Mouse (Mus musculus) macrophage (primary cell): ENCODE results near the gene Cnga2. TPM values are rescaled to one million over a fixed set of nuclear protein-coding genes. Genes with fewer than 3 reads are reported as not detected.
"Not testable (repeated sequence)": the region's sequence is repeated elsewhere in the genome, so short reads cannot be mapped to it uniquely, and the experiment has no call there.

Experiments
- H3K27ac ChIP-seq: fragments of 350-480 bp; formaldehyde crosslinking; 2 replicates; pipeline ENCODE4 v1.9.0; 2021
- H3K36me3 ChIP-seq: fragments of 350-480 bp; formaldehyde crosslinking; 2 replicates; pipeline ENCODE4 v1.9.0; 2021; ENCODE audit errors: inconsistent target
- H3K4me3 ChIP-seq: fragments of 350-480 bp; formaldehyde crosslinking; 2 replicates; pipeline ENCODE4 v1.9.0; 2021; ENCODE audit errors: inconsistent target
- H3K79me2 ChIP-seq: fragments of 350-480 bp; formaldehyde crosslinking; 2 replicates; pipeline ENCODE4 v1.9.0; 2021; ENCODE audit errors: inconsistent target
- WGBS: methylation state at CpG from one replicate; pipeline ENCODE4 v1.1.7; 2026; ENCODE audit warnings: inconsistent platforms; ENCODE audit not compliant: missing documents; 5-methylcytosine and 5-hydroxymethylcytosine counted together
- polyA plus RNA-seq: library from polyadenylated mRNA; stranded (reverse); fragments of 250-400 nt; gene quantifications from 3 replicates; pipeline ENCODE4 v1.2.4, GENCODE M21; 2018; ENCODE audit warnings: inconsistent platforms
- total RNA-seq, 78 experiments: library from RNA; depleted of rRNA; stranded (reverse); fragments of 250-400 nt; gene quantifications; 1 replicate in 9 of 78; 2 replicates in 24 of 78; 3 replicates in 43 of 78; 4 replicates in 2 of 78; pipeline ENCODE4 v1.2.4; 2018; ENCODE audit warnings: inconsistent platforms in 56 of 78

Gene Cnga2
- not detected for total RNA-seq (2018; cell fraction: chromatin; rRNA removed)
- total RNA-seq (2018; cell fraction: cytosol; rRNA removed): not detected
- not detected for total RNA-seq (2018; cell fraction: nucleus; rRNA removed)
- polyA plus RNA-seq: not detected in 3 replicates

DNA sequence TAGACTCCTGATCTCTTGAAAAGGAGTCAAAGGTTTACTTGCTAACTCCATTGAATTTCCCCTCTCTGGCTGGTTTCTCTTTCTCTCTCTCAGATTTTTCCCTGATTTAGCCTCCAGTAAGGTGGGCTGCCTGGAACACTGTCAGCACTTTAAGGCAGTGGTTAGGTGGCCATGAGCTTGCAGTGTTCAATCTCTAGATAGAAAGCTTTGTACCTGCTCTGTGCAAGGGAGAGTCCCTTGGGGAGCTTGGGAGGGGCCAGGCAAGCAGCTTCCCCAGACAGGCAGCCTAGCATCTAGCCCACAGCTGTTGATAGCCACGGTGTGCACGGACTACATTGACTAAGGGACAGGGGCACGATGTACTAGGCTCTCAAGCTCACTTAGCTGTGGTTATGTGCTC lies at the start of gene Cnga2:
TSS of gene Cnga2 (plus strand) at position 301 of the 400 bp plus-strand sequence.
- no peaks in the 10 kb centered on the region for H3K79me2 ChIP-seq
- H3K36me3 ChIP-seq: no peaks in the 10 kb centered on the region
- H3K4me3 ChIP-seq: no peak within 1 kb of the TSS
- H3K27ac ChIP-seq: no peak within 1 kb of the TSS
- WGBS: 74% methylated on average over 3 of the region's 3 CpGs

DNA sequence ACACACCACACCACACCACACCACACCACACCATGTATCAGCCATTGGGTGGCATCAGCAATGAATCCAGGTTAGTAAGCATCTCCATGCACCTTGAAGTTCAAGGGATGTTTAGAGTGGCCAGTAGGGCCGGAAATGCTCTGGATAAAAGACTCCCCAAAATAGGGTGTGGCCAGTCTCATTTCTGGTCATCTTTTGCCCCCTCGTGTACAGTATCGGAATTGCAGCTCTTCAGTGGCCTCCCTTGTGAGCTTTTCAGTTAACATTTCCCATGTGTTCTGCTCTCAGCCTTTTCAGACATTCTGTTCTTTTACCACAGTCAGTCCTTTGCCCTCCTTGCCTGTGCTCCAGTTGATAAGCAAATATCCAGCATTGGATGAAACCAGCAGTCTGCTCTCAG lies 45.0 kb upstream of the Cnga2 start:
- Histone ChIP-seq H3K36me3 (no peaks in the 10 kb centered on the region), H3K4me3 (no peak overlapping the region), H3K27ac (no peak overlapping the region), H3K79me2 (no peaks in the 10 kb centered on the region)
- WGBS: 22% methylated on average over 3 of the region's 3 CpGs

DNA sequence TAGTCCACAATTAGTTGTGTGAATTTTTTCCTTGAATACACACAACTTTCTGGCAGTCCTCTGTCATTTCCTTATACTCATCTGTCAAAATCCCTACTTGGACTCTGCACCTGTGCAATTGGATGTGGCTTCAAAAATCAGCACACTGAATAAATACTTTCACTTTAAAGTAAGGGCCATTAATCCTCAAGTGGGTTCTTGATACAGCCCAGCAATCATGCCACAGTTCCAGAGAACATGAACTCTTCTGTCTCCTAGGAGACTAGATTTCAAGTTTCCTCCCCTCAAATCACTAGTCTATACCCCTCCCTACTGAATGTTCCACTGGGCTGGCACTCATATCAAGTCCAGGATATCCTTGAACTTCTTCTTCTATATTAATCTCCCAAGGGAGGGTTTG lies 33.3 kb upstream of the Cnga2 start:
- no peak overlapping the region for H3K27ac ChIP-seq

GRCm38 (mm10) chrX:71962073-71963051 lies 29.3 kb upstream of the Cnga2 start, which contains the start of gene Prrg3:
Gene Prrg3 (plus strand): TSS chrX:71962624.
- Histone ChIP-seq H3K4me3 (no peak within 1 kb of the TSS), H3K79me2 (no peaks in the 10 kb centered on the region), H3K36me3 (no peaks in the 10 kb centered on the region), H3K27ac (no peak within 1 kb of the TSS)
- 29% methylated on average over 39 of the region's 72 CpGs for WGBS

More for the DNA sequence above, 33.3 kb upstream of the Cnga2 start:
- H3K4me3 ChIP-seq: no peak overlapping the region
- H3K79me2 ChIP-seq: no peaks in the 10 kb centered on the region
- H3K36me3 ChIP-seq: no peaks in the 10 kb centered on the region

GRCm38 (mm10) chrX:71963275-71963912 lies 28.3 kb upstream of the Cnga2 start:
- Histone ChIP-seq H3K27ac (no peak overlapping the region), H3K79me2 (no peaks in the 10 kb centered on the region), H3K36me3 (no peaks in the 10 kb centered on the region), H3K4me3 (no peak overlapping the region)
- 46% methylated on average over 9 of the region's 9 CpGs for WGBS

GRCm38 (mm10) chrX:71968216-71968615 lies 23.4 kb upstream of the Cnga2 start:
- Histone ChIP-seq H3K79me2 (no peaks in the 10 kb centered on the region), H3K4me3 (no peak overlapping the region), H3K36me3 (no peaks in the 10 kb centered on the region), H3K27ac (no peak overlapping the region)
- WGBS: 100% methylated on average over 1 of the region's 1 CpGs

- WGBS: 80% methylated on average over 6 of the region's 6 CpGs
- no peak overlapping the region for H3K4me3 ChIP-seq
- no peaks in the 10 kb centered on the region for H3K36me3 ChIP-seq
- H3K27ac ChIP-seq: no peak overlapping the region
- no peaks in the 10 kb centered on the region for H3K79me2 ChIP-seq
Observed at GRCm38 (mm10) chrX:71968816-71969215, 22.8 kb upstream of the Cnga2 start.

DNA sequence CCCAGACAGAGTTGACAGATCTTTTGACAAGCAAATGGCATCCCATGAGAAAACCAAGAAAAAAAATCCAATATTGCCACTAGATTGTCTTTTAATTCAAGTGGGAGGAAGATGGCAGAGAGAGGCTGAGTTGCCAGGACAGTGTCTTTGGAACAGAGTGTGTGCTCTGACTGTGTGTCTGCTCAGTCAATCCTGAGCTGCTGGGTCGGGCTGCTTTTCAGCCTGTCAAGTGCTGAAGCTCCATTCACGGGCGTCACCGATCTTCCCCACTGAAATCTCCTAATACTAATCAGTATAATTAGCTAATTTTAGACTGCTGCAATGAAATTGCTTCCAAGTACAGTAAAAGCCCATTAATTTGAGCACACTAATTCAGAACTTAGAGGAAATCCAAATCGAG lies 20.3 kb upstream of the Cnga2 start:
- WGBS: 85% methylated on average over 5 of the region's 5 CpGs

GRCm38 (mm10) chrX:71972686-71973085 lies 19.0 kb upstream of the Cnga2 start, which contains the start of gene Fate1:
Gene Fate1 (plus strand): TSS chrX:71972986.
- Histone ChIP-seq H3K79me2 (no peaks in the 10 kb centered on the region), H3K27ac (no peak within 1 kb of the TSS), H3K4me3 (no peak within 1 kb of the TSS), H3K36me3 (no peaks in the 10 kb centered on the region)
- WGBS: 63% methylated on average over 2 of the region's 2 CpGs

More for the DNA sequence above, 20.3 kb upstream of the Cnga2 start:
- no peak overlapping the region for H3K4me3 ChIP-seq
- H3K27ac ChIP-seq: no peak overlapping the region
- H3K36me3 ChIP-seq: no peaks in the 10 kb centered on the region
- no peaks in the 10 kb centered on the region for H3K79me2 ChIP-seq

- H3K79me2 ChIP-seq, H3K4me3 ChIP-seq, H3K36me3 ChIP-seq, H3K27ac ChIP-seq: not testable (repeated sequence)
Observed at GRCm38 (mm10) chrX:71977681-71978080, 14.0 kb upstream of the Cnga2 start.

DNA sequence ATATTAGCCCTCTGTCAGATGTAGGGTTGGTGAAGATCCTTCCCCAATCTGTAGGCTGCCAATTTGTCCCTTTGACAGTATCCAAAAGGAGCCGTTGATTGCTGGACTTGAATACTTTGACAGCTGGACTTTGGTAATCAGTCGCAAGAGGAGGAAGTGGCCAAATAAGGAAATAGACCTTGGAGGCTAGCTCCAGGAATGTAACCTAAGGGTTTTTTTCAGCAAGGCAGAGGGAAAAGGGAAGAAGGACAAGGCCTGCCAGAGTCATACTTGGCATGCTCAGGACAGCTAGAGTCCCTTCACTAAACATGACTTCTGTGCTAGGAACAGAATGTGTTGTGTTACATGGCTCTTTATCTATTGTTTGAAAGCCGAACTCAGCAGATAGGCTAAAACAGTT lies 11.2 kb upstream of the Cnga2 start:
- H3K36me3 ChIP-seq: no peaks in the 10 kb centered on the region
- H3K27ac ChIP-seq: no peak overlapping the region
- no peak overlapping the region for H3K4me3 ChIP-seq
- whole genome bisulfite sequencing: 62% methylated on average over 3 of the region's 3 CpGs
- H3K79me2 ChIP-seq: no peaks in the 10 kb centered on the region

DNA sequence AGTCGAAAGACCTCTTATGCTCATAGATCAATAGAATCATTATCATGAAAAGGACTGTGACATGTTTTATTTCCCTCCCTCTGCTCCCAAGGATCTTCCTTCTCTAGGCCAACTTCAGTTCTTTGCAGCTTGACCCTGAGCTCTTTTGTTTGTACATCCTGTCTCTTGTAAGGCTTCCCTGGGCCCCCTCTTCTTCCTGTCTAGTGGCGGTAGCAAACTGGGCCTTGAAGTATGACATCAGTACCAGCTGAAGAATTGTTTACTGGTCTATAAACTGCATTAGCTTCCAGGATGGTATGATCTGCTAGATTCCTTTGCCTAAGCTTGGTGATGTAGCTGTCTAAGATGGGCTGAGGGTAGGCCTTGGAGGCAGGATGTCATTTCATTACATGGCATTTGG lies 10.3 kb upstream of the Cnga2 start:
- WGBS: 85% methylated on average over 2 of the region's 2 CpGs
- H3K79me2 ChIP-seq: no peaks in the 10 kb centered on the region
- no peak overlapping the region for H3K4me3 ChIP-seq

DNA sequence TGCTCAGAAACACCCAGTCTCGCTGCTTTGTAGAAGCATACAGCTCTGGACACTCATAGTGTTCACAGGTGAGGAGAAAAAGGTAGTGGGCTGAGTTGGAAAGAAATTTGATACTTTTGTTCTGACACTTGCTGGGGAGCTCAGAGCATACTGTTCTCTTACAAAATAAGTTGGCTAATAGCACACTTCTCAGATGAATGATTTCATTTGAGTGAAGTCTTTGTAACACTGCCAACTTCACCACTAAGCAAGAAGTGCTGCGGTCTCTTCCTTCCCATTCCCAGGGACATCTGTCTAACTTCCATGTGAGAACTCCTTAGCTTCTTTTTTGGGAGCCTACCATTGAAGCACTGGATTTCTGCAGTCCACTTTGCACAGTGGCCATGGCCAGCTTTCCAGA lies 8.4 kb upstream of the Cnga2 start:
- 92% methylated on average over 2 of the region's 2 CpGs for WGBS
- no peaks in the 10 kb centered on the region for H3K79me2 ChIP-seq
- H3K36me3 ChIP-seq: no peaks in the 10 kb centered on the region
- H3K4me3 ChIP-seq: no peak overlapping the region
- H3K27ac ChIP-seq: no peak overlapping the region

More for the DNA sequence above, 10.3 kb upstream of the Cnga2 start:
- H3K36me3 ChIP-seq: no peaks in the 10 kb centered on the region
- no peak overlapping the region for H3K27ac ChIP-seq

- no peaks in the 10 kb centered on the region for H3K79me2 ChIP-seq
- WGBS: 100% methylated on average over 1 of the region's 1 CpGs
Observed at GRCm38 (mm10) chrX:71983775-71984174, 7.9 kb upstream of the Cnga2 start.

DNA sequence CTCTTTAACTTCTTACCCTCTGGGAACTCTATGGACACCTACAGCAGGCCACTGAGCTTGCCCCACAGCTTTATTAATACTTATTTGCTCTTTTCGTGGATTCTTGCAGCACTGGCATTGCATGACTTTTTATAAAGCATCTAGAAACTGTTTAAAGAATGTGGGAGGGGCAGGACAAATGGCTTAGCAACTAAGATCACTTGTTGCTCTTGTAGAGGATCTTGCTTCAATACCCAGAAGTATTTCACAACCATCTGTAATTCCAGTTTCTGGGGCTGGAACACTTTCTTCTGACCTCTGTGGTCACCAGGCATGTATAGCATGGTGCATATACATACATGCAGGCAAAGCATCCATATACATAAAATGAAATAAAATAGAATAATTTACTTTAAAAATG lies 4.3 kb downstream of the Cnga2 start:
- 80% methylated on average over 1 of the region's 1 CpGs for WGBS
- H3K4me3 ChIP-seq: no peak overlapping the region
- no peaks in the 10 kb centered on the region for H3K36me3 ChIP-seq
- H3K27ac ChIP-seq: no peak overlapping the region
- H3K79me2 ChIP-seq: no peaks in the 10 kb centered on the region

More at GRCm38 (mm10) chrX:71983775-71984174, 7.9 kb upstream of the Cnga2 start:
- no peak overlapping the region for H3K4me3 ChIP-seq
- no peak overlapping the region for H3K27ac ChIP-seq
- no peaks in the 10 kb centered on the region for H3K36me3 ChIP-seq
